12 mouse cellular contexts compared by ENCODE assay signal in the genomic region with DNA sequence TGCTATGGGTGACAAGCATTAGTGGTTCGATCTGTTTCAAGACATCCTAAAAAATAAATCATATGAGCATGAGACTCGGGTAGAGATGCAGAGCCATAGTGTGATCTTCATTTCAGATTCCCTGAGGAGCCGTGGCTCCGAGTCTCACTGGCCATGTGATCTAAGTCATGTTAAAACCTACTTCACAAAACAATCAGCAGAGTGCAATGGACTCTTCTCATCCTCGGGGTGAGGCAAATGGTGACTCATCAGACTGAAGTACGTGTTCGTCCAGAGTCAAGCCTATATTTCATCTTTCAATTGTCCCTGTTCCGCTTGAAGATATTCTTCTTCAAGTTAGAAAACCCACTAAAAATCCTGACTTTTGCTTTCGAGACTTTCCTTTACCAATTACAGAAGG.
"Had no signal": no experiment of that assay in that cellular context is flagged by ENCODE, and none has a peak within 500 bp of the region (broad histone marks: within the 10 kb centered on the region; RNA-seq: fewer than 3 reads in every experiment).

No protein-coding gene starts in this region.

- H3K27ac ChIP-seq: kidney, postnatal 0 days; layer of hippocampus, adult 2 months; limb, embryonic 10.5 days; liver, embryonic 12.5 days; macrophage; midbrain, embryonic 12.5 days had no signal

- H3K4me3 ChIP-seq: layer of hippocampus, adult 2 months; limb, embryonic 10.5 days; liver, embryonic 12.5 days; midbrain, embryonic 12.5 days had no signal

- ATAC-seq: liver, embryonic 12.5 days; midbrain, embryonic 16.5 days had no signal

- DNase-seq: kidney, postnatal 36 days; lung, embryonic 14.5 days; lung, postnatal 14 days; right cerebral cortex, postnatal 14 days; thymus, postnatal 36 days had no signal

- H3K27me3 ChIP-seq: liver, embryonic 12.5 days; midbrain, embryonic 12.5 days had no signal

- H3K9me3 ChIP-seq: limb, embryonic 10.5 days; liver, embryonic 12.5 days; midbrain, embryonic 12.5 days had no signal

- H3K9ac ChIP-seq: liver, embryonic 12.5 days; lung, embryonic 14.5 days; midbrain, embryonic 12.5 days had no signal

- H3K4me1 ChIP-seq: limb, embryonic 10.5 days; liver, embryonic 12.5 days; midbrain, embryonic 12.5 days had no signal
